Mouse (Mus musculus): ENCODE measurements around the gene Dkkl1. TPM values are rescaled to one million over a fixed set of nuclear protein-coding genes. Genes with fewer than 3 reads are reported as not detected.
A peak's percentile ranks its signal among the peaks of the same experiment; 100 is the strongest.

The Dkkl1 gene
- polyA plus RNA-seq, 2 experiments from 2014 or later, result 20.6 to 24.7 TPM

- ATAC-seq, result no peak
These were observed 47.1 kb downstream of the Dkkl1 start for GRCm38 (mm10) chr7:45164833-45165232.

- no peak for ATAC-seq
These were observed 48.0 kb downstream of the Dkkl1 start, which contains the start of gene Slc17a7 for GRCm38 (mm10) chr7:45163735-45164490. Gene Slc17a7 (plus strand): TSS chr7:45163949.

- ATAC-seq, result no peak
These were observed 48.8 kb downstream of the Dkkl1 start for GRCm38 (mm10) chr7:45162996-45163615.

- no peak for ATAC-seq
These were observed 49.4 kb downstream of the Dkkl1 start for GRCm38 (mm10) chr7:45162551-45162950.

GRCm38 (mm10) chr7:45161612-45162473 is 50.1 kb downstream of the Dkkl1 start:
- peak; percentile 90 for ATAC-seq

GRCm38 (mm10) chr7:45160866-45161265 is 51.1 kb downstream of the Dkkl1 start:
- no peak for ATAC-seq

GRCm38 (mm10) chr7:45160316-45160800 is 51.6 kb downstream of the Dkkl1 start:
- ATAC-seq, result no peak

- no peak for ATAC-seq
These were observed 53.0 kb downstream of the Dkkl1 start for GRCm38 (mm10) chr7:45158991-45159390.

Other genes starting within 250 kb of the Dkkl1 start
- gene Cpt1c, start 237.3 kb downstream of the Dkkl1 start, polyA plus RNA-seq (2017; shearing (Covaris generic)), result under 1 TPM; 0.80 to 0.98 TPM
- 100 to 1,000 TPM in 1 of 2 experiments, 10 to 100 TPM in 1; 38.0 to 103 TPM for gene Prmt1, start 225.6 kb downstream of the Dkkl1 start, polyA plus RNA-seq (2017; shearing (Covaris generic))
- 100 to 1,000 TPM in 1 of 2 experiments, 10 to 100 TPM in 1; 88.9 to 129 TPM for gene Irf3, start 214.5 kb downstream of the Dkkl1 start, polyA plus RNA-seq (2017; shearing (Covaris generic))
- 10 to 100 TPM; 18.4 to 31.8 TPM for gene Bcl2l12, start 213.4 kb downstream of the Dkkl1 start, polyA plus RNA-seq (2017; shearing (Covaris generic))
- gene Scaf1, start 195.8 kb downstream of the Dkkl1 start, polyA plus RNA-seq (2017; shearing (Covaris generic)), result 1 to 10 TPM; 8.6 to 8.7 TPM
- gene Rras, start 194.2 kb downstream of the Dkkl1 start, polyA plus RNA-seq (2017; shearing (Covaris generic)), result 1 to 10 TPM; 4.5 to 6.1 TPM
- 10 to 100 TPM in 1 of 2 experiments, 1 to 10 TPM in 1; 9.5 to 11.4 TPM for gene Prr12, start 159.3 kb downstream of the Dkkl1 start, polyA plus RNA-seq (2017; shearing (Covaris generic))
- gene Nosip, start 149.7 kb downstream of the Dkkl1 start, polyA plus RNA-seq (2017; shearing (Covaris generic)), result 100 to 1,000 TPM; 143 to 161 TPM
- 1 to 10 TPM in 1 of 2 experiments, under 1 TPM in 1; 0.41 to 1.2 TPM for gene Prrg2, start 149.5 kb downstream of the Dkkl1 start, polyA plus RNA-seq (2017; shearing (Covaris generic))
- gene Rcn3, start 119.9 kb downstream of the Dkkl1 start, polyA plus RNA-seq (2017; shearing (Covaris generic)), result 1 to 10 TPM; 4.7 to 5.4 TPM
- gene Fcgrt, start 108.3 kb downstream of the Dkkl1 start, polyA plus RNA-seq (2017; shearing (Covaris generic)), result 1 to 10 TPM in 1 of 2 experiments, under 1 TPM in 1; 0.78 to 1.1 TPM
- 1,000 to 10,000 TPM; 4,562 to 5,652 TPM for gene Rps11, start 87.7 kb downstream of the Dkkl1 start, polyA plus RNA-seq (2017; shearing (Covaris generic))
- gene Rpl13a, start 83.4 kb downstream of the Dkkl1 start, polyA plus RNA-seq (2017; shearing (Covaris generic)), result 1,000 to 10,000 TPM; 7,090 to 8,122 TPM
- not detected for gene Gm45713, start 75.9 kb downstream of the Dkkl1 start, polyA plus RNA-seq (2017; shearing (Covaris generic))
- 100 to 1,000 TPM; 118 to 125 TPM for gene Flt3l, start 75.7 kb downstream of the Dkkl1 start, polyA plus RNA-seq (2017; shearing (Covaris generic))
- 10 to 100 TPM; 44.4 to 53.0 TPM for gene Pih1d1, start 57.8 kb downstream of the Dkkl1 start, polyA plus RNA-seq (2017; shearing (Covaris generic))
- 10 to 100 TPM; 21.4 to 27.4 TPM for gene Aldh16a1, start 57.6 kb downstream of the Dkkl1 start, polyA plus RNA-seq (2017; shearing (Covaris generic))
- gene Slc17a7, start 48.2 kb downstream of the Dkkl1 start, polyA plus RNA-seq (2017; shearing (Covaris generic)), result not detected
- not detected for gene Gfy, start 32.6 kb downstream of the Dkkl1 start, polyA plus RNA-seq (2017; shearing (Covaris generic))
- gene Pth2, start 31.2 kb downstream of the Dkkl1 start, polyA plus RNA-seq (2017; shearing (Covaris generic)), result not detected
- gene Ccdc155, start 7.3 kb downstream of the Dkkl1 start, polyA plus RNA-seq (2017; shearing (Covaris generic)), result under 1 TPM; 0.24 to 0.34 TPM
- 1 to 10 TPM; 1.5 to 2.8 TPM for gene Tead2, start 3.6 kb upstream of the Dkkl1 start, polyA plus RNA-seq (2017; shearing (Covaris generic))
- 100 to 1,000 TPM; 420 to 495 TPM for gene Cd37, start 27.0 kb upstream of the Dkkl1 start, polyA plus RNA-seq (2017; shearing (Covaris generic))
- gene Slc6a16, start 28.9 kb upstream of the Dkkl1 start, polyA plus RNA-seq (2017; shearing (Covaris generic)), result not detected
- not detected for gene Slc6a21, start 65.4 kb upstream of the Dkkl1 start, polyA plus RNA-seq (2017; shearing (Covaris generic))
- 10 to 100 TPM; 21.7 to 27.8 TPM for gene Trpm4, start 121.6 kb upstream of the Dkkl1 start, polyA plus RNA-seq (2017; shearing (Covaris generic))
- gene Hrc, start 123.1 kb upstream of the Dkkl1 start, polyA plus RNA-seq (2017; shearing (Covaris generic)), result not detected
- gene Ppfia3, start 154.9 kb upstream of the Dkkl1 start, polyA plus RNA-seq (2017; shearing (Covaris generic)), result not detected
- gene Lin7b, start 158.4 kb upstream of the Dkkl1 start, polyA plus RNA-seq (2017; shearing (Covaris generic)), result not detected
- gene Snrnp70, start 183.6 kb upstream of the Dkkl1 start, polyA plus RNA-seq (2017; shearing (Covaris generic)), result 100 to 1,000 TPM in 1 of 2 experiments, 10 to 100 TPM in 1; 68.1 to 108 TPM
- not detected for gene Kcna7, start 193.5 kb upstream of the Dkkl1 start, polyA plus RNA-seq (2017; shearing (Covaris generic))
- not detected for gene Ntf5, start 201.5 kb upstream of the Dkkl1 start, polyA plus RNA-seq (2017; shearing (Covaris generic))
- gene Lhb, start 208.7 kb upstream of the Dkkl1 start, polyA plus RNA-seq (2017; shearing (Covaris generic)), result not detected
- gene Gys1, start 222.7 kb upstream of the Dkkl1 start, polyA plus RNA-seq (2017; shearing (Covaris generic)), result 1 to 10 TPM; 9.3 to 9.8 TPM
- 10 to 100 TPM; 47.4 to 51.2 TPM for gene Ruvbl2, start 225.9 kb upstream of the Dkkl1 start, polyA plus RNA-seq (2017; shearing (Covaris generic))
- gene Ftl1, start 247.7 kb upstream of the Dkkl1 start, polyA plus RNA-seq (2017; shearing (Covaris generic)), result 1,000 to 10,000 TPM; 1,527 to 1,850 TPM